In genomic region chr2:7389264-7389663, GRCm38 (mm10) we compare ENCODE assay signal across 21 mouse cellular contexts.
DNase-seq lines count a peak whose midpoint lies in the region; ATAC-seq and TF ChIP-seq lines count a peak whose summit lies in the region.
"Had no signal": no experiment of that assay in that cellular context is flagged by ENCODE, and none has a peak within 500 bp of the region (broad histone marks: within the 10 kb centered on the region; RNA-seq: fewer than 3 reads in every experiment).

No protein-coding gene starts in this region.

- TF ChIP-seq CTCF in olfactory bulb, adult 2 months (IDR thresholded peaks at IDR 0.05; ENCODE audit: insufficient read depth, low read depth, low read length): no peak

- WGBS in olfactory bulb, adult 2 months: 48% methylated on average over 5 of the region's 5 CpGs

- H3K4me3 ChIP-seq in olfactory bulb, adult 2 months (ENCODE audit: insufficient read depth, low read depth, low read length): no peak overlapping the region
- H3K4me3 ChIP-seq: embryonic facial prominence, embryonic 12.5 days; forebrain, embryonic 13.5 days; heart, embryonic 10.5 days; hindbrain, embryonic 12.5 days had no signal

- peak overlapping the region; percentile 25; the same call in 1 of the 2 replicates for H3K27ac ChIP-seq in olfactory bulb, adult 2 months (ENCODE audit: insufficient read depth, low read depth, low read length)
- H3K27ac ChIP-seq: embryonic facial prominence, embryonic 12.5 days; forebrain, embryonic 13.5 days; heart, embryonic 10.5 days; hindbrain, embryonic 12.5 days had no signal

- DNase-seq in frontal cortex, postnatal 36 days (ENCODE audit: low spot score in 2 of 2): no peak
- peak; percentile 17 for DNase-seq in 3T3-L1 (ENCODE audit: low read depth, low spot score)
- peak; percentile 72 for DNase-seq in brain, adult 2 months (ENCODE audit: low read depth, low spot score)
- DNase-seq: adrenal gland, adult 8-10 months; adrenal gland, postnatal 36 days; cerebellum, adult 11 months; cerebellum, adult 8-10 months; cerebellum, postnatal 14 days; gastrocnemius, postnatal 10 days; heart, adult 18-20 months; heart, postnatal 10 days; heart, postnatal 4 days had no signal

- TF ChIP-seq POLR2A in olfactory bulb, adult 2 months (IDR thresholded peaks at IDR 0.05; ENCODE audit: insufficient read depth, low read depth, low read length): no peak

- H3K4me1 ChIP-seq in olfactory bulb, adult 2 months (ENCODE audit: control insufficient read depth, insufficient read depth, low read length): no peaks in the 10 kb centered on the region
- H3K4me1 ChIP-seq: embryonic facial prominence, embryonic 12.5 days; forebrain, embryonic 13.5 days; heart, embryonic 10.5 days; hindbrain, embryonic 12.5 days had no signal

- peak; percentile 75 for ATAC-seq in frontal cortex, adult (ENCODE audit: low TSS enrichment)
- no peak for ATAC-seq in inflammation-experienced regulatory T-cells, adult 6 months
- no peak for ATAC-seq in erythroid progenitor cell, adult 5-6 weeks (replicated peaks; ENCODE audit: low FRiP score, poor library complexity, severe bottlenecking)
- ATAC-seq: forebrain, embryonic 13.5 days; hindbrain, embryonic 16.5 days had no signal

Comparison
In these comparisons a context has a peak if more than half of its experiments do, and no peak if none do; other contexts are left out.
1. DNase-seq: peak in 3T3-L1 (single experiment) and brain, adult 2 months (single experiment); none in frontal cortex, postnatal 36 days (0 of 2).